Comparison of ENCODE assay signal across 22 mouse cellular contexts in genomic region chr19:28192248-28192647, GRCm38 (mm10).
A peak's percentile ranks its signal among the peaks of the same experiment; 100 is the strongest.
DNase-seq lines count a peak whose midpoint lies in the region; ATAC-seq and TF ChIP-seq lines count a peak whose summit lies in the region.
"Had no signal": no experiment of that assay in that cellular context is flagged by ENCODE, and none has a peak within 500 bp of the region (broad histone marks: within the 10 kb centered on the region; RNA-seq: fewer than 3 reads in every experiment).

No protein-coding gene starts in this region.

- H3K36me3 ChIP-seq in hindbrain, embryonic 14.5 days (replicated peaks; ENCODE audit: control insufficient read depth, insufficient read depth), result no peaks in the 10 kb centered on the region
- H3K36me3 ChIP-seq in hindbrain, embryonic 11.5 days (ENCODE audit: control insufficient read depth, insufficient read depth, low read length), result no peaks in the 10 kb centered on the region
- no peaks in the 10 kb centered on the region for H3K36me3 ChIP-seq in kidney, embryonic 16.5 days (ENCODE audit: insufficient read depth, low read length)
- H3K36me3 ChIP-seq in midbrain, embryonic 12.5 days, result no peaks in the 10 kb centered on the region
- H3K36me3 ChIP-seq in midbrain, embryonic 16.5 days (ENCODE audit: control insufficient read depth, insufficient read depth, low read length), result no peaks in the 10 kb centered on the region
- H3K36me3 ChIP-seq: embryonic facial prominence, embryonic 15.5 days; heart, embryonic 13.5 days; hindbrain, embryonic 12.5 days had no signal

- H3K27me3 ChIP-seq in hindbrain, embryonic 14.5 days (ENCODE audit: control insufficient read depth, insufficient read depth, low read length), result no peaks in the 10 kb centered on the region
- no peaks in the 10 kb centered on the region; the same call in 1 of the 2 replicates for H3K27me3 ChIP-seq in hindbrain, embryonic 11.5 days (ENCODE audit: control insufficient read depth, insufficient read depth, low read length)
- H3K27me3 ChIP-seq in kidney, embryonic 16.5 days (ENCODE audit: insufficient read depth, low read length), result no peaks in the 10 kb centered on the region
- H3K27me3 ChIP-seq in midbrain, embryonic 12.5 days, result peaks cover 3% of the 10 kb centered on the region
- no peaks in the 10 kb centered on the region for H3K27me3 ChIP-seq in midbrain, embryonic 16.5 days (ENCODE audit: control insufficient read depth, insufficient read depth, low read depth, low read length)
- H3K27me3 ChIP-seq: CH12.LX; embryonic facial prominence, embryonic 15.5 days; heart, embryonic 13.5 days; hindbrain, embryonic 12.5 days had no signal

- DNase-seq in hindbrain, embryonic 14.5 days (ENCODE audit: low spot score), result peak; percentile 24
- DNase-seq in hindbrain, embryonic 11.5 days (ENCODE audit: low spot score), result no peak
- no peak for DNase-seq in kidney, adult 18-20 months
- DNase-seq in brain, embryonic 14.5 days (ENCODE audit: low read depth), result peak; percentile 12
- DNase-seq: adrenal gland, adult 8-10 months; adrenal gland, postnatal 36 days; cerebellum, adult 11 months; cerebellum, adult 8-10 months; cerebellum, postnatal 14 days; gastrocnemius, adult 2 months; gastrocnemius, postnatal 36 days; heart, adult 11 months; heart, postnatal 36 days had no signal

- no peak for ATAC-seq in hindbrain, embryonic 14.5 days (ENCODE audit: low FRiP score)
- ATAC-seq in hindbrain, embryonic 11.5 days (ENCODE audit: low FRiP score), result no peak
- peak; percentile 46; the same call in 1 of the 2 replicates for ATAC-seq in kidney, embryonic 16.5 days (ENCODE audit: low FRiP score, low TSS enrichment)
- ATAC-seq in midbrain, embryonic 12.5 days (ENCODE audit: low FRiP score, low read depth), result no peak
- no peak for ATAC-seq in midbrain, embryonic 16.5 days
- ATAC-seq: hindbrain, postnatal 0 days had no signal

- no peak overlapping the region for H3K27ac ChIP-seq in hindbrain, embryonic 14.5 days
- H3K27ac ChIP-seq in hindbrain, embryonic 11.5 days (ENCODE audit: low read depth, low read length), result no peak overlapping the region
- peak overlapping the region; percentile 43; the same call in 1 of the 2 replicates for H3K27ac ChIP-seq in kidney, embryonic 16.5 days (ENCODE audit: low read length)
- H3K27ac ChIP-seq in midbrain, embryonic 12.5 days (replicated peaks), result 0 out of 2 replicates have a peak overlapping the region, but pooled peaks have one; percentile 10
- H3K27ac ChIP-seq in midbrain, embryonic 16.5 days (ENCODE audit: low read length), result no peak overlapping the region
- H3K27ac ChIP-seq: embryonic facial prominence, embryonic 15.5 days; gastrocnemius, adult 2 months; heart, embryonic 13.5 days; hindbrain, embryonic 12.5 days; hindbrain, postnatal 0 days had no signal

- no peak overlapping the region for H3K4me3 ChIP-seq in hindbrain, embryonic 14.5 days (replicated peaks; ENCODE audit: low read length)
- H3K4me3 ChIP-seq in hindbrain, embryonic 11.5 days (ENCODE audit: low read depth, low read length), result no peak overlapping the region
- no peak overlapping the region for H3K4me3 ChIP-seq in kidney, embryonic 16.5 days (ENCODE audit: low read length)
- H3K4me3 ChIP-seq in midbrain, embryonic 12.5 days, result no peak overlapping the region
- no peak overlapping the region for H3K4me3 ChIP-seq in midbrain, embryonic 16.5 days (ENCODE audit: low read depth, low read length)
- H3K4me3 ChIP-seq: embryonic facial prominence, embryonic 15.5 days; erythroblast, embryonic 14.5 days; gastrocnemius, adult 2 months; heart, embryonic 13.5 days; hindbrain, embryonic 12.5 days had no signal

- H3K9ac ChIP-seq in hindbrain, embryonic 14.5 days, result no peak overlapping the region
- H3K9ac ChIP-seq in hindbrain, embryonic 11.5 days (ENCODE audit: low read depth, low read length), result no peak overlapping the region
- H3K9ac ChIP-seq in kidney, embryonic 16.5 days (replicated peaks; ENCODE audit: low read length), result no peak overlapping the region
- no peak overlapping the region for H3K9ac ChIP-seq in midbrain, embryonic 12.5 days (replicated peaks)
- H3K9ac ChIP-seq in midbrain, embryonic 16.5 days (ENCODE audit: low read depth, low read length), result no peak overlapping the region
- H3K9ac ChIP-seq: embryonic facial prominence, embryonic 15.5 days; heart, embryonic 13.5 days; hindbrain, embryonic 12.5 days had no signal

- no peak overlapping the region for H3K4me2 ChIP-seq in hindbrain, embryonic 14.5 days (replicated peaks)
- no peak overlapping the region for H3K4me2 ChIP-seq in hindbrain, embryonic 11.5 days (replicated peaks; ENCODE audit: low read depth, low read length)
- no peak overlapping the region for H3K4me2 ChIP-seq in kidney, embryonic 16.5 days (replicated peaks; ENCODE audit: low read depth, low read length)
- H3K4me2 ChIP-seq in midbrain, embryonic 12.5 days (replicated peaks), result no peak overlapping the region
- no peak overlapping the region for H3K4me2 ChIP-seq in midbrain, embryonic 16.5 days (ENCODE audit: low read length)
- H3K4me2 ChIP-seq: embryonic facial prominence, embryonic 15.5 days; heart, embryonic 13.5 days; hindbrain, embryonic 12.5 days had no signal

- H3K4me1 ChIP-seq in hindbrain, embryonic 14.5 days (replicated peaks; ENCODE audit: control insufficient read depth, insufficient read depth, low read length), result peaks cover 11% of the 10 kb centered on the region
- H3K4me1 ChIP-seq in hindbrain, embryonic 11.5 days (replicated peaks; ENCODE audit: control insufficient read depth, insufficient read depth, low read length), result no peaks in the 10 kb centered on the region
- H3K4me1 ChIP-seq in kidney, embryonic 16.5 days (ENCODE audit: insufficient read depth, low read length), result peaks cover 25% of the 10 kb centered on the region
- peaks cover 8% of the 10 kb centered on the region for H3K4me1 ChIP-seq in midbrain, embryonic 12.5 days
- H3K4me1 ChIP-seq in midbrain, embryonic 16.5 days (ENCODE audit: control insufficient read depth, insufficient read depth, low read length), result peaks cover 6% of the 10 kb centered on the region; the same call in 1 of the 2 replicates

- peaks cover 5% of the 10 kb centered on the region; the same call in 1 of the 2 replicates for H3K9me3 ChIP-seq in hindbrain, embryonic 14.5 days (ENCODE audit: control insufficient read depth, low read length)
- H3K9me3 ChIP-seq in hindbrain, embryonic 11.5 days (ENCODE audit: control insufficient read depth, low read length), result no peaks in the 10 kb centered on the region
- 0 out of 2 replicates have a peak, but pooled peaks cover 4% of the 10 kb centered on the region for H3K9me3 ChIP-seq in kidney, embryonic 16.5 days (ENCODE audit: low read length)
- H3K9me3 ChIP-seq in midbrain, embryonic 12.5 days, result peaks cover 9% of the 10 kb centered on the region; the same call in 1 of the 2 replicates
- H3K9me3 ChIP-seq in midbrain, embryonic 16.5 days (replicated peaks; ENCODE audit: control insufficient read depth, low read length, poor library complexity, severe bottlenecking), result no peaks in the 10 kb centered on the region
- H3K9me3 ChIP-seq: embryonic facial prominence, embryonic 15.5 days had no signal

- no peak for TF ChIP-seq CTCF in brain, embryonic 14.5 days (IDR thresholded peaks at IDR 0.05; ENCODE audit: borderline replicate concordance, extremely low read depth, insufficient read depth, insufficient read length)

- 46% methylated on average over 3 of the region's 3 CpGs for WGBS in hindbrain, embryonic 14.5 days
- 51% methylated on average over 3 of the region's 3 CpGs for WGBS in hindbrain, embryonic 11.5 days
- WGBS in kidney, embryonic 16.5 days, result 49% methylated on average over 3 of the region's 3 CpGs
- 65% methylated on average over 3 of the region's 3 CpGs for whole genome bisulfite sequencing in midbrain, embryonic 12.5 days
- WGBS in midbrain, embryonic 16.5 days, result 54% methylated on average over 3 of the region's 3 CpGs

- no peak for TF ChIP-seq POLR2A in brain, embryonic 14.5 days (IDR thresholded peaks at IDR 0.05; ENCODE audit: borderline replicate concordance, extremely low read depth, insufficient read depth, insufficient read length, poor library complexity, severe bottlenecking)

Comparison
In these comparisons a context has a peak if more than half of its experiments do, and no peak if none do; other contexts are left out.
1. DNase-seq: peak in hindbrain, embryonic 14.5 days (single experiment) and brain, embryonic 14.5 days (single experiment); none in hindbrain, embryonic 11.5 days (single experiment) and kidney, adult 18-20 months (single experiment).
2. H3K27ac ChIP-seq: peak in kidney, embryonic 16.5 days (single experiment) and midbrain, embryonic 12.5 days (single experiment); none in hindbrain, embryonic 14.5 days (single experiment), hindbrain, embryonic 11.5 days (single experiment) and midbrain, embryonic 16.5 days (single experiment).